Mouse (Mus musculus) liver, adult 2 months (tissue): Measurements from ENCODE around the gene Kdm2a. TPM values are rescaled to one million over a fixed set of nuclear protein-coding genes. Genes with fewer than 3 reads are reported as not detected.

Experiments used
- DNase-seq: peaks from one replicate; pipeline ENCODE4 v3.0.0-alpha.2; 2011; ENCODE audit warnings: low read depth, low spot score; ENCODE audit errors: extremely low read depth
- H3K27ac ChIP-seq: fragments of 200-500 bp; replicated peaks from 2 replicates; pipeline ENCODE4 v1.5.1; 2012; ENCODE audit warnings: low read depth, mild to moderate bottlenecking, control low read depth, inconsistent platforms, low read length; ENCODE audit not compliant: insufficient read depth
- H3K27me3 ChIP-seq: fragments of 200-500 bp; 2 replicates; pipeline ENCODE4 v1.6.1; 2012; ENCODE audit warnings: mild to moderate bottlenecking, moderate library complexity, low read length, inconsistent platforms; ENCODE audit not compliant: control insufficient read depth, insufficient read depth
- H3K36me3 ChIP-seq: fragments of 200-500 bp; 2 replicates; pipeline ENCODE4 v1.6.1; 2012; ENCODE audit warnings: low read length, inconsistent platforms; ENCODE audit not compliant: control insufficient read depth, insufficient read depth
- H3K4me1 ChIP-seq: fragments of 200-500 bp; 2 replicates; pipeline ENCODE4 v1.6.1; 2011; ENCODE audit warnings: low read length; ENCODE audit not compliant: control insufficient read depth, insufficient read depth
- H3K4me3 ChIP-seq: fragments of 200-500 bp; 2 replicates; pipeline ENCODE4 v1.5.1; 2011; ENCODE audit warnings: low read depth, mild to moderate bottlenecking, control low read depth, low read length, moderate library complexity; ENCODE audit not compliant: insufficient read depth
- H3K79me2 ChIP-seq: fragments of 200-500 bp; 2 replicates; pipeline ENCODE4 v1.6.1; 2012; ENCODE audit warnings: inconsistent platforms, mild to moderate bottlenecking, low read length, moderate library complexity; ENCODE audit not compliant: control insufficient read depth, insufficient read depth
- H3K9ac ChIP-seq: fragments of 200-500 bp; 2 replicates; pipeline ENCODE4 v1.6.1; 2012; ENCODE audit warnings: low read depth, mild to moderate bottlenecking, control low read depth, inconsistent platforms, low read length
- CTCF ChIP-seq: fragments of 200-500 bp; IDR thresholded peaks from 2 replicates; pipeline ENCODE4 v1.5.1; 2011; ENCODE audit warnings: low read depth, low read length, control low read depth
- POLR2A ChIP-seq: fragments of 200-500 bp; IDR thresholded peaks from 2 replicates; pipeline ENCODE4 v1.6.1; 2011; ENCODE audit warnings: low read length, control low read depth; ENCODE audit not compliant: insufficient read depth; ENCODE audit errors: extremely low read depth
- WGBS: fragments of 180-500 bp; shearing (Covaris S2); methylation state at CpG from one replicate; pipeline ENCODE4 v1.1.7; 2018; 5-methylcytosine and 5-hydroxymethylcytosine counted together
- polyA plus RNA-seq: library from polyadenylated mRNA; depleted of rRNA; stranded (reverse); fragments of >200 nt; gene quantifications from 2 replicates; pipeline ENCODE4 v1.2.3, GENCODE M21; 2012
- total RNA-seq: library from RNA; depleted of rRNA; stranded (reverse); fragments of >200 nt; gene quantifications from 2 replicates; pipeline ENCODE4 v1.2.3, GENCODE M21; 2014

Gene Kdm2a
- total and polyA plus RNA-seq, 2 experiments: 29.6 to 52.6 TPM

DNA sequence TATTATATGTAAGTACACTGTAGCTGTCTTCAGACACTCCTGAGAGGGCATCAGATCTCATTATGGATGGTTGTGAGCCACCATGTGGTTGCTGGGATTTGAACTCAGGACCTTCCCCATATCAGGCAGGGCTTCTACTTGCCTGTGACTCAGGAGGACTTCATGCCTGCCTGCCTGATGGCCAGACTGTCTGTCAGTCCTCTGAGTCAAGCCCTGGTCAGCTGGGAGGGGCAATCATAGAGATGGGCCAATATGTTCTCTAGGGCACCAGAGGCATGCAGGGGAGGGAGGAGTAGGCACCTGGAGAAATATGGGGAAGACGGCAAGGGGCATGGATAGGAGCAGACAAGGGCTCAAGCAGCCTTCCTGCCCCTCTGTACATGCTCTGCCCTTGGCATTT, 36.9 kb upstream of the Kdm2a start:
- no peak overlapping the region for H3K9ac ChIP-seq
- no peak overlapping the region for H3K27ac ChIP-seq
- WGBS: 95% methylated on average over 1 of the region's 1 CpGs
- TF ChIP-seq POLR2A: no peak
- TF ChIP-seq CTCF: no peak
- no peak for DNase-seq
- H3K4me3 ChIP-seq: no peak overlapping the region
- peaks cover 19% of the 10 kb centered on the region for H3K4me1 ChIP-seq
- H3K27me3 ChIP-seq: no peaks in the 10 kb centered on the region
- peaks cover 8% of the 10 kb centered on the region for H3K36me3 ChIP-seq
- peaks cover 28% of the 10 kb centered on the region for H3K79me2 ChIP-seq

DNA sequence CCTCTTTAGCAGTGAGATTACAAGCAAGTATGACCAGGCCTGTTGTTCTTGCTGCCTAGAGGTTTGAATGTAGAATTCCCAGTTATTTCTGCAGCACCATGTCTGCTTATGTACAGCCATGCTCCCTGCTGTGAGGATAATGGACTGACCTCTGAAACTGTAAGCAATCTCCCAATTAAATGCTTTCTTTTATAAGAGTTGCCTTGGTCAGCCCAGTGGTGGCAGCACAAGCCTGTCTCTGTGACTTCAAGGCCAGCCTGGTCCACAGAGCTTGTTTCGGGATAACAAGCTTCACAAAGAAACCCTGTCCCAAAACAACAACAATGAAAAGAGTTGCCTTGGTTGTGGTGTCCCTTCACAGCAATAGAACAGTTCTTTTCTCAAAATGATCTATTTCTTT, 35.7 kb upstream of the Kdm2a start:
- Histone ChIP-seq H3K4me3 (no peak overlapping the region), H3K36me3 (peaks cover 8% of the 10 kb centered on the region), H3K79me2 (peaks cover 28% of the 10 kb centered on the region), H3K4me1 (peaks cover 17% of the 10 kb centered on the region), H3K9ac (no peak overlapping the region), H3K27ac (no peak overlapping the region), H3K27me3 (no peaks in the 10 kb centered on the region)
- WGBS: 76% methylated on average over 1 of the region's 1 CpGs
- TF ChIP-seq CTCF (peak; percentile 30; the same call in 1 of the 2 replicates), POLR2A (no peak)
- no peak for DNase-seq

DNA sequence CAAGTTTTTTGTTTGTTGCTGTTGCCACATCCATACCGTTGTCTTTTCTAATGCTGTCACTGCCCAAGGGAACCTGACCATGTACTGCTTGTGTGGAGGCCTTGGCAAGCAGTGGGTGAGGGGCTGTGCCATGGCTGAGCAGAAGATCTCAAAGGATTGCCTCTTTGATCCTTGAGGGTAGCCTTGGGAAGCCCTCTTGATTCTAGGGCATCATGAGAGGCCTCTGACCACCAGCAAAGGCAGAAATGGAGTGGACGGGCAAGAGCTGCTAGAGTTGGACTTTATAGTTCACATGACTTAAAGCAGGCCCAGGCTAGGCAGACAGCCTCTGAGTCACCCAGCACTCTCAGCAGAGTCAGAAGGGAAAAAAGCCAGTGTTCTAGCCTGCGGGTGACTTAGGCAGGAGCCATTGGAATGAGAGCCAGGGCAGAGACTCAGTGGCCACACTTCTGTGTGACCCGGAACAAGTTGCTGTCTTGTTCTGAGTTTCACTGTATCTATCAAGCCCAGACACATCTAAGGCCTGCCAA, 32.1 kb upstream of the Kdm2a start:
- Histone ChIP-seq H3K79me2 (peaks cover 3% of the 10 kb centered on the region; the same call in 1 of the 2 replicates), H3K4me1 (no peaks in the 10 kb centered on the region), H3K27ac (no peak overlapping the region), H3K9ac (no peak overlapping the region), H3K4me3 (no peak overlapping the region), H3K27me3 (no peaks in the 10 kb centered on the region), H3K36me3 (peaks cover 21% of the 10 kb centered on the region)
- 81% methylated on average over 4 of the region's 4 CpGs for WGBS
- TF ChIP-seq POLR2A: no peak
- TF ChIP-seq CTCF: no peak
- no peak for DNase-seq

DNA sequence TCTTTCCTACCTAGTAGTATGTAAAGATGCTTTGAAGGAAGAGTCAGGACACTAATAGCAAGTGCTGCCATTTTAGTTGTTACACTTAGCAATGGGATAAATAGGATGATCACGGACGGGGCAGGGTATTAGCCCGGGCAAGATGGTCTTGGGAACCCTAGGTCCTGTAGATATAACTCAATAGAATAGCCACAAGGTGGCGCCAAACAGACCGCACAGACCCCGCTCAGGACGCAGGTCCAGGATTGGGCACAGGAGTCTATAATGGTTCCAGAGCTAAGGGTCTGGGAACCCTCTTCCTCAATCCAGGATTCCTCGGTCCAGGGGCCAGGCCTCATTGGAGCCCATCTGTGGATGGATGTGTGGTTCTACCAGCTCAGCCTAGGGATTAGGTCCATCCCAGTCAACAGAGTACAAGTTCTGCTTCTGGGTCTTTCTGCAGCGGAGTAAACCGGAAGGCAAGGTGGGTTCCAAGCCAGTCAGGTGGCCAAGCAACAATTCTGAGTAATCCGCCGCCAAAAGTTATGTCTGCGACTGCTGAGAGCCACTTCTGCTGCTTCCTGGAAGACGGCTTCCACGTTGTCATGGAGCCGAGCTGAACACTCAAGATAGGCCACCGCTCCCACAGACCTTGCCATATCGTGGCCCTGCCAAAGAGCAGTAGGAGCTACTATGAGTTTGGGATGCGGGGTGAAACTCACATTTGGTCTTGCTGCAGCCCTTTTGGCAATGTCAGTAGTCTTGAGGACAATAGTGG, 27.7 kb upstream of the Kdm2a start:
- Histone ChIP-seq H3K27ac (no peak overlapping the region), H3K36me3 (peaks cover 22% of the 10 kb centered on the region), H3K9ac (no peak overlapping the region), H3K4me1 (peaks cover 2% of the 10 kb centered on the region; the same call in 1 of the 2 replicates), H3K27me3 (no peaks in the 10 kb centered on the region), H3K4me3 (no peak overlapping the region), H3K79me2 (no peaks in the 10 kb centered on the region; the same call in 1 of the 2 replicates)
- peak; percentile 76 for TF ChIP-seq CTCF
- TF ChIP-seq POLR2A: no peak
- 76% methylated on average over 19 of the region's 19 CpGs for WGBS
- DNase-seq: no peak

DNA sequence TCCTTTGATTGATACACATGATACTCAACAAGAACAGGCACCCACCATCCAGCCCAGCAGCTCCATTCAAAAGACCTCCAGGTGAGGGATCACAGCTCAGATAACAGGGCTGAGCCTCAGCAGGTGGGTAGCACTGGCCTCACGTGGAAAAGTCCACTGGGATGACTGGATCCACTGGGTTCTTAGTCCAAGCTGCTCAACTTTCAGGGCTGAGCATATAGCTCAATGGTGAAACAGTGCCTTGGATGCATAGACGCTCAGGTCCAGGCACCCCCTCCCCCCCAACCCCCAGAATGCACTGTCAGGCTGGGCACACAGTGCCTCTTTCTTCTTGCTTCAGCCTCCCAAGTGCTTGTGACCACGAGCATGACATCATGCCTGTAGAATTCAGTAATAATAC, 24.9 kb upstream of the Kdm2a start:
- no peak for TF ChIP-seq POLR2A
- no peak for TF ChIP-seq CTCF
- Histone ChIP-seq H3K27ac (no peak overlapping the region), H3K9ac (no peak overlapping the region), H3K36me3 (peaks cover 22% of the 10 kb centered on the region), H3K4me1 (peaks cover 10% of the 10 kb centered on the region), H3K79me2 (no peaks in the 10 kb centered on the region; the same call in 1 of the 2 replicates), H3K4me3 (no peak overlapping the region), H3K27me3 (no peaks in the 10 kb centered on the region)
- 92% methylated on average over 3 of the region's 3 CpGs for WGBS
- no peak for DNase-seq

DNA sequence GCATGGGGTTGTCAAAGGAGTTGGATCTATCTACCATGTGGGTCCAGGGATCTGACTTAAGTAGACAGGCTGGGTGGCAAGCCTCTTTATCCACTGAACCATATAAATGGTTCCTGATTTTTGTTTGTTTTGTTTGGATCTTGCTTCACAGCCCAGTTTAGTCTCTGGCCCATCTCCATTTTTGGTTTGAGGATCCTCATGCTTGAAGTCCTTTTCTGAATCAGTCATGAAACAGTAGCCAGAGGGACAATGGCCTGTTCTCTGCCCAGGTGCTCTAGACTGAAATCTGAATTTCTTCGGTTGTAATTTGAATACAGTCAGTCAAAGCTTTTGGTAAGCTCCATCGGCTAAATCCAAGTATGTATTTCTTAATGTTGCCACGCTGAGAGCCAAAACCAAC, 24.5 kb upstream of the Kdm2a start:
- Histone ChIP-seq H3K79me2 (no peaks in the 10 kb centered on the region; the same call in 1 of the 2 replicates), H3K27ac (no peak overlapping the region), H3K4me3 (no peak overlapping the region), H3K36me3 (peaks cover 19% of the 10 kb centered on the region), H3K4me1 (peaks cover 10% of the 10 kb centered on the region), H3K9ac (no peak overlapping the region), H3K27me3 (no peaks in the 10 kb centered on the region)
- TF ChIP-seq CTCF (no peak), POLR2A (no peak)
- 67% methylated on average over 3 of the region's 3 CpGs for WGBS
- DNase-seq: peak; percentile 69
